Comparison of ENCODE assay signal across 10 mouse cellular contexts in genomic region chr11:119080461-119081147, GRCm38 (mm10). TPM values are rescaled to one million over a fixed set of nuclear protein-coding genes. Genes with fewer than 3 reads are reported as not detected.
DNase-seq lines count a peak whose midpoint lies in the region; ATAC-seq and TF ChIP-seq lines count a peak whose summit lies in the region.
"Had no signal": no experiment of that assay in that cellular context is flagged by ENCODE, and none has a peak within 500 bp of the region (broad histone marks: within the 10 kb centered on the region; RNA-seq: fewer than 3 reads in every experiment).

No protein-coding gene starts in this region.

- H3K79me2 ChIP-seq in heart, adult 2 months (replicated peaks; ENCODE audit: control insufficient read depth, insufficient read depth, low read length): no peaks in the 10 kb centered on the region; the same call in 1 of the 2 replicates

- ATAC-seq in heart, embryonic 11.5 days (replicated peaks; ENCODE audit: insufficient number of reproducible peaks, low FRiP score, low TSS enrichment): no peak
- no peak for ATAC-seq in embryonic facial prominence, embryonic 12.5 days (ENCODE audit: insufficient number of reproducible peaks, insufficient read depth, low FRiP score, low TSS enrichment)
- ATAC-seq in hindbrain, embryonic 15.5 days (ENCODE audit: low FRiP score, low read depth): no peak
- no peak for ATAC-seq in midbrain, embryonic 15.5 days (replicated peaks)
- no peak for ATAC-seq in megakaryocyte progenitor cell, adult 5-6 weeks (replicated peaks; ENCODE audit: poor library complexity)
- ATAC-seq in liver, postnatal 0 days: no peak

- H3K27me3 ChIP-seq in heart, embryonic 11.5 days (ENCODE audit: control insufficient read depth, insufficient read depth, low read length): peaks cover 38% of the 10 kb centered on the region
- no peaks in the 10 kb centered on the region for H3K27me3 ChIP-seq in heart, adult 2 months (ENCODE audit: control insufficient read depth, insufficient read depth, low read length)
- peaks cover 51% of the 10 kb centered on the region for H3K27me3 ChIP-seq in embryonic facial prominence, embryonic 12.5 days
- H3K27me3 ChIP-seq in hindbrain, embryonic 15.5 days: peaks cover 13% of the 10 kb centered on the region
- peaks cover 10% of the 10 kb centered on the region for H3K27me3 ChIP-seq in midbrain, embryonic 15.5 days (replicated peaks)
- H3K27me3 ChIP-seq in liver, postnatal 0 days (ENCODE audit: insufficient read depth, low read length): no peaks in the 10 kb centered on the region

- no peak for DNase-seq in heart, adult 2 months
- no peak for DNase-seq in spleen, adult 12 weeks (ENCODE audit: low spot score)
- DNase-seq in liver, postnatal 0 days: no peak
- DNase-seq: layer of hippocampus, postnatal 36 days; thymus, postnatal 25 days had no signal

- TF ChIP-seq EP300 in heart, adult 2 months (IDR thresholded peaks at IDR 0.05; ENCODE audit: insufficient read depth, low read depth, low read length): no peak
- no peak for TF ChIP-seq EP300 in liver, postnatal 0 days (IDR thresholded peaks at IDR 0.05; ENCODE audit: low read depth)

- WGBS in heart, embryonic 11.5 days (ENCODE audit: insufficient replicate concordance): 39% methylated on average over 33 of the region's 33 CpGs
- WGBS in heart, adult 2 months: 77% methylated on average over 33 of the region's 33 CpGs
- WGBS in embryonic facial prominence, embryonic 12.5 days: 18% methylated on average over 33 of the region's 33 CpGs
- 36% methylated on average over 33 of the region's 33 CpGs for WGBS in hindbrain, embryonic 15.5 days
- 33% methylated on average over 33 of the region's 33 CpGs for WGBS in midbrain, embryonic 15.5 days
- WGBS in liver, postnatal 0 days (ENCODE audit: insufficient replicate concordance): 80% methylated on average over 33 of the region's 33 CpGs

- H3K9ac ChIP-seq in heart, embryonic 11.5 days (ENCODE audit: low read depth, low read length): no peak overlapping the region
- H3K9ac ChIP-seq in heart, adult 2 months (ENCODE audit: low read depth, low read length): no peak overlapping the region
- H3K9ac ChIP-seq in embryonic facial prominence, embryonic 12.5 days: no peak overlapping the region
- no peak overlapping the region for H3K9ac ChIP-seq in hindbrain, embryonic 15.5 days
- no peak overlapping the region for H3K9ac ChIP-seq in midbrain, embryonic 15.5 days
- H3K9ac ChIP-seq in liver, postnatal 0 days (replicated peaks): no peak overlapping the region

- H3K4me1 ChIP-seq in heart, embryonic 11.5 days (ENCODE audit: control insufficient read depth, insufficient read depth, low read length): peaks cover 61% of the 10 kb centered on the region
- H3K4me1 ChIP-seq in heart, adult 2 months (ENCODE audit: control insufficient read depth, insufficient read depth, low read length): peaks cover 8% of the 10 kb centered on the region
- H3K4me1 ChIP-seq in embryonic facial prominence, embryonic 12.5 days: peaks cover 64% of the 10 kb centered on the region
- peaks cover 69% of the 10 kb centered on the region for H3K4me1 ChIP-seq in hindbrain, embryonic 15.5 days (replicated peaks)
- peaks cover 64% of the 10 kb centered on the region for H3K4me1 ChIP-seq in midbrain, embryonic 15.5 days
- H3K4me1 ChIP-seq in liver, postnatal 0 days (ENCODE audit: insufficient read depth): peaks cover 49% of the 10 kb centered on the region

- H3K4me3 ChIP-seq in heart, embryonic 11.5 days (ENCODE audit: low read depth, low read length): 0 out of 2 replicates have a peak overlapping the region, but pooled peaks have one; percentile 5
- no peak overlapping the region for H3K4me3 ChIP-seq in heart, adult 2 months
- peak overlapping the region; percentile 19 for H3K4me3 ChIP-seq in embryonic facial prominence, embryonic 12.5 days
- peak overlapping the region; percentile 9; the same call in 1 of the 2 replicates for H3K4me3 ChIP-seq in hindbrain, embryonic 15.5 days
- H3K4me3 ChIP-seq in midbrain, embryonic 15.5 days: peak overlapping the region; percentile 15
- no peak overlapping the region for H3K4me3 ChIP-seq in liver, postnatal 0 days (ENCODE audit: low read depth, low read length)

- no peaks in the 10 kb centered on the region for H3K9me3 ChIP-seq in heart, embryonic 11.5 days (replicated peaks; ENCODE audit: control insufficient read depth, low read length)
- no peaks in the 10 kb centered on the region for H3K9me3 ChIP-seq in embryonic facial prominence, embryonic 12.5 days
- no peaks in the 10 kb centered on the region for H3K9me3 ChIP-seq in hindbrain, embryonic 15.5 days
- no peaks in the 10 kb centered on the region for H3K9me3 ChIP-seq in midbrain, embryonic 15.5 days
- H3K9me3 ChIP-seq in liver, postnatal 0 days (ENCODE audit: low read length): no peaks in the 10 kb centered on the region

- no peak for TF ChIP-seq POLR2A in heart, adult 2 months (IDR thresholded peaks at IDR 0.05; ENCODE audit: insufficient read depth, low read depth, low read length)

- intact Hi-C loops in heart, adult 2 months (cut with DNase I): no loop called here

- TF ChIP-seq CTCF in heart, adult 2 months (IDR thresholded peaks at IDR 0.05): no peak
- no peak for TF ChIP-seq CTCF in liver, postnatal 0 days (IDR thresholded peaks at IDR 0.05; ENCODE audit: low read depth)

- no peak overlapping the region for H3K4me2 ChIP-seq in heart, embryonic 11.5 days
- H3K4me2 ChIP-seq in embryonic facial prominence, embryonic 12.5 days (replicated peaks): 0 out of 2 replicates have a peak overlapping the region, but pooled peaks have one; percentile 18
- H3K4me2 ChIP-seq in hindbrain, embryonic 15.5 days: peak overlapping the region; percentile 39
- peak overlapping the region; percentile 94 for H3K4me2 ChIP-seq in midbrain, embryonic 15.5 days
- H3K4me2 ChIP-seq in liver, postnatal 0 days (ENCODE audit: low read depth, low read length): no peak overlapping the region

- no peak overlapping the region for H3K27ac ChIP-seq in heart, embryonic 11.5 days (ENCODE audit: low read depth, low read length)
- no peak overlapping the region for H3K27ac ChIP-seq in heart, adult 2 months
- H3K27ac ChIP-seq in embryonic facial prominence, embryonic 12.5 days: no peak overlapping the region
- no peak overlapping the region for H3K27ac ChIP-seq in hindbrain, embryonic 15.5 days (replicated peaks)
- H3K27ac ChIP-seq in midbrain, embryonic 15.5 days: no peak overlapping the region
- H3K27ac ChIP-seq in liver, postnatal 0 days (ENCODE audit: low read depth): no peak overlapping the region

- peaks cover 9% of the 10 kb centered on the region for H3K36me3 ChIP-seq in heart, embryonic 11.5 days (ENCODE audit: control insufficient read depth, insufficient read depth, low read length)
- no peaks in the 10 kb centered on the region for H3K36me3 ChIP-seq in heart, adult 2 months (ENCODE audit: control insufficient read depth, insufficient read depth, low read length)
- peaks cover 26% of the 10 kb centered on the region for H3K36me3 ChIP-seq in embryonic facial prominence, embryonic 12.5 days
- H3K36me3 ChIP-seq in hindbrain, embryonic 15.5 days: peaks cover 21% of the 10 kb centered on the region
- peaks cover 7% of the 10 kb centered on the region for H3K36me3 ChIP-seq in midbrain, embryonic 15.5 days (replicated peaks)
- H3K36me3 ChIP-seq in liver, postnatal 0 days (replicated peaks; ENCODE audit: insufficient read depth, low read length): peaks cover 24% of the 10 kb centered on the region

RNA-seq across cellular contexts. Expression of gene Cbx4, which starts 5.4 kb away (rescaled TPM):
- 6.3 and 7.7 TPM in 2 replicates for polyA plus RNA-seq in heart, embryonic 11.5 days (2014; fragmentation: Nextera tagmentation; extraction: Ambion mirVana)
- 10 to 100 TPM in 1 of 2 experiments, 1 to 10 TPM in 1; 8.1 to 12.3 TPM for total RNA-seq in heart, adult 2 months (2021)
- polyA plus RNA-seq in heart, adult 2 months (2012; rRNA removed): 4.7 and 5.4 TPM in 2 replicates
- 11.7 and 12.3 TPM in 2 replicates for polyA plus RNA-seq in embryonic facial prominence, embryonic 12.5 days (2016; fragmentation: Nextera tagmentation; extraction: Ambion mirVana)
- 21.9 and 23.2 TPM in 2 replicates for polyA plus RNA-seq in hindbrain, embryonic 15.5 days (2015; fragmentation: Nextera tagmentation; extraction: Ambion mirVana)
- polyA plus RNA-seq in midbrain, embryonic 15.5 days (2015; fragmentation: Nextera tagmentation; extraction: Ambion mirVana): 23.7 and 24.7 TPM in 2 replicates
- 19.9 and 21.5 TPM in 2 replicates for total RNA-seq in megakaryocyte progenitor cell, adult 5-6 weeks (2015)
- total RNA-seq in megakaryocyte progenitor cell, adult 5-6 weeks (2017): 24.8 and 25.4 TPM in 2 replicates
- polyA plus RNA-seq in liver, postnatal 0 days (2015; fragmentation: Nextera tagmentation; extraction: Ambion mirVana): 2.8 and 4.7 TPM in 2 replicates

RNA-seq across cellular contexts. Expression of gene Cbx8, which starts 39.8 kb away (rescaled TPM):
- 6.7 and 7.8 TPM in 2 replicates for polyA plus RNA-seq in heart, embryonic 11.5 days (2014; fragmentation: Nextera tagmentation; extraction: Ambion mirVana)
- total RNA-seq in heart, adult 2 months (2021): 1 to 10 TPM; 4.0 to 5.3 TPM
- 2.0 and 2.7 TPM in 2 replicates for polyA plus RNA-seq in heart, adult 2 months (2012; rRNA removed)
- polyA plus RNA-seq in embryonic facial prominence, embryonic 12.5 days (2016; fragmentation: Nextera tagmentation; extraction: Ambion mirVana): 9.4 and 10.8 TPM in 2 replicates
- polyA plus RNA-seq in hindbrain, embryonic 15.5 days (2015; fragmentation: Nextera tagmentation; extraction: Ambion mirVana): 8.6 and 10.0 TPM in 2 replicates
- polyA plus RNA-seq in midbrain, embryonic 15.5 days (2015; fragmentation: Nextera tagmentation; extraction: Ambion mirVana): 9.6 and 9.7 TPM in 2 replicates
- total RNA-seq in megakaryocyte progenitor cell, adult 5-6 weeks (2015): 1.9 and 2.1 TPM in 2 replicates
- 2.7 and 3.6 TPM in 2 replicates for total RNA-seq in megakaryocyte progenitor cell, adult 5-6 weeks (2017)
- 3.1 and 3.9 TPM in 2 replicates for polyA plus RNA-seq in liver, postnatal 0 days (2015; fragmentation: Nextera tagmentation; extraction: Ambion mirVana)

RNA-seq across cellular contexts. Expression of gene Cbx2, which starts 57.8 kb away (rescaled TPM):
- polyA plus RNA-seq in heart, embryonic 11.5 days (2014; fragmentation: Nextera tagmentation; extraction: Ambion mirVana): 23.6 and 23.8 TPM in 2 replicates
- total RNA-seq in heart, adult 2 months (2021): 1 to 10 TPM; 1.7 to 2.3 TPM
- polyA plus RNA-seq in heart, adult 2 months (2012; rRNA removed): 2.3 and 3.0 TPM in 2 replicates
- polyA plus RNA-seq in embryonic facial prominence, embryonic 12.5 days (2016; fragmentation: Nextera tagmentation; extraction: Ambion mirVana): 103 and 105 TPM in 2 replicates
- 15.3 and 17.1 TPM in 2 replicates for polyA plus RNA-seq in hindbrain, embryonic 15.5 days (2015; fragmentation: Nextera tagmentation; extraction: Ambion mirVana)
- polyA plus RNA-seq in midbrain, embryonic 15.5 days (2015; fragmentation: Nextera tagmentation; extraction: Ambion mirVana): 17.6 and 19.6 TPM in 2 replicates
- total RNA-seq in megakaryocyte progenitor cell, adult 5-6 weeks (2015): 1.8 and 2.8 TPM in 2 replicates
- total RNA-seq in megakaryocyte progenitor cell, adult 5-6 weeks (2017): 3.0 and 3.2 TPM in 2 replicates
- 1.9 and 2.0 TPM in 2 replicates for polyA plus RNA-seq in liver, postnatal 0 days (2015; fragmentation: Nextera tagmentation; extraction: Ambion mirVana)

Comparison
In these comparisons a context has a peak if more than half of its experiments do, and no peak if none do; other contexts are left out.
1. H3K4me3 ChIP-seq: peak in heart, embryonic 11.5 days (single experiment), embryonic facial prominence, embryonic 12.5 days (single experiment), hindbrain, embryonic 15.5 days (single experiment) and midbrain, embryonic 15.5 days (single experiment); none in heart, adult 2 months (single experiment) and liver, postnatal 0 days (single experiment).
2. H3K4me2 ChIP-seq: peak in embryonic facial prominence, embryonic 12.5 days (single experiment), hindbrain, embryonic 15.5 days (single experiment) and midbrain, embryonic 15.5 days (single experiment); none in heart, embryonic 11.5 days (single experiment) and liver, postnatal 0 days (single experiment).